Mouse (Mus musculus) heart, postnatal 0 days (tissue): ENCODE data around the gene Chaf1a.

Experiments
- CTCF ChIP-seq: IDR thresholded peaks from 2 replicates; pipeline ENCODE4 v1.5.1; 2016; ENCODE audit warnings: antibody characterized with exemption, control low read depth, low read depth
- EP300 ChIP-seq: IDR thresholded peaks from 2 replicates; pipeline ENCODE4 v1.6.1; 2016; ENCODE audit warnings: antibody characterized with exemption, low read depth

- TF ChIP-seq EP300, result no peak
- TF ChIP-seq CTCF, result no peak
These were observed 24.9 kb upstream of the Chaf1a start for GRCm38 (mm10) chr17:56015293-56015692.
